Mouse (Mus musculus): Measurements from ENCODE around the gene Pkp1. TPM values are rescaled to one million over a fixed set of nuclear protein-coding genes. Genes with fewer than 3 reads are reported as not detected.

Gene Pkp1
- polyA plus RNA-seq, 1 experiment from 2014 or later: 0.19 TPM

DNA sequence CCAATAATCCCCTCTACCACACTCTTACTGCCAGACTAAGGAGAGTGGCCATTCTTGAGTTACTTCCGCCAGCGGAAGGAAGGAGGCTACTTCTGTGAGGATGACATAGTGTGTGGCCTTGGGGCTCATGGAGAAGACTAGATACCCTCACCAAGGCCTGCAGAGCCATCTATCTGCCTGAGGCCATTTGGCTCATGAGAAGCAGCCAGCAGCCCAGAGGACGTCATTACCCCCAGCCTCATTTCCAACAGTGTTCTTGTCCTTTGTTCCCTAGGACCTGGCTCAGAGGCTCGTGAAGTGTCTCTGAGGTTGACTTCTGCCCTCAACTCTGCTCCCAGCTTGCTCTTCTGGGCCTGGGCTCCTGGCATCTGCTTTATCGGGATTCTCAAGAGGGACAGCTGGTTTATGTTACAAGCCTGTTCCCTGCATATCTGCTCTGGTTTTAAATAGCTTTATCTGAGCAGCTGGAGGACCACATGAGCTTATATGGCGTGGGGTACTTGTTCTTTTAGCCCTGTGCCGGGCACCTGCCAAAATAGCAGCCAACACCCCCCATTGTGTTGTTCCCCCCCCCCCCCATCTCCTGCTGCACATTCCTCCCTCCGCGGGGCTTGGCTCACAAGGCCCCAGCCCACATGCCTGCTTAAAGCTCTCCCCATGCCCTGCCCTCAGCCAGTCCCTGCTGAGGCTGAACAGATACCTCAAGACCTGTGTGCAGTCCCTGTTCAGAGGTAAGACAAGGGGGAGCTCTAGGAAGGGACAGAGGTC is 83.1 kb downstream of the Pkp1 start, which contains the start of gene Tnnt2:
TSS of gene Tnnt2 (plus strand) at position 639 of the 768 bp plus-strand sequence.
- no peaks in the 10 kb centered on the region for H3K36me3 ChIP-seq
- WGBS: 57% methylated on average over 9 of the region's 9 CpGs
- H3K4me3 ChIP-seq: no peak within 1 kb of the TSS
- H3K9ac ChIP-seq: no peak within 1 kb of the TSS
- no peaks in the 10 kb centered on the region for H3K27me3 ChIP-seq
- ATAC-seq (ENCODE audit: low FRiP score, low read depth): no peak
- H3K4me2 ChIP-seq: no peak within 1 kb of the TSS
- H3K27ac ChIP-seq (replicated peaks): no peak within 1 kb of the TSS
- no peaks in the 10 kb centered on the region for H3K9me3 ChIP-seq
- H3K4me1 ChIP-seq (replicated peaks): no peaks in the 10 kb centered on the region

DNA sequence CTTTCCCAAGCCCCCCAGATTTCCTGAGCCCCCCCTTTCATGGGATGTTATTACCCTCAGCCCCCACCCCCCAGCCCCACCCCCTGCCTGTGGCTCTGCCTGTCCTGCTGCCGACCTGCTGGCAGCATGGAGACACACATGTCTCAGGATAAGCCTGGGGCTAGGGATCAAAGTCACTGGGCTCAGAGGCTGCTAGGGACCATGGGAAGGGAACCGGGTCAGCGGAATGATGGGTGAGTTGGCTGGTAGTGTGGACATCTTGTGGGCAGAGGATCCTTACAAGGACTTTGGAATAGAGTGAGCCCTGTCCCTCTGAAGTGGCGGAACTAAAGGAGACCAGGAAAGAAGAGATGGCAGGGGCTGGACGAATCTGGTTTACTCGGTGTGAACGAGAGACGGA is 84.0 kb downstream of the Pkp1 start:
- H3K27me3 ChIP-seq: no peaks in the 10 kb centered on the region
- H3K9me3 ChIP-seq: no peaks in the 10 kb centered on the region
- no peaks in the 10 kb centered on the region for H3K36me3 ChIP-seq
- no peak overlapping the region for H3K4me3 ChIP-seq
- no peak overlapping the region for H3K4me2 ChIP-seq
- no peak overlapping the region for H3K9ac ChIP-seq
- no peak for ATAC-seq (ENCODE audit: low FRiP score, low read depth)
- H3K27ac ChIP-seq (replicated peaks): no peak overlapping the region
- H3K4me1 ChIP-seq (replicated peaks): no peaks in the 10 kb centered on the region
- WGBS: 89% methylated on average over 8 of the region's 8 CpGs

DNA sequence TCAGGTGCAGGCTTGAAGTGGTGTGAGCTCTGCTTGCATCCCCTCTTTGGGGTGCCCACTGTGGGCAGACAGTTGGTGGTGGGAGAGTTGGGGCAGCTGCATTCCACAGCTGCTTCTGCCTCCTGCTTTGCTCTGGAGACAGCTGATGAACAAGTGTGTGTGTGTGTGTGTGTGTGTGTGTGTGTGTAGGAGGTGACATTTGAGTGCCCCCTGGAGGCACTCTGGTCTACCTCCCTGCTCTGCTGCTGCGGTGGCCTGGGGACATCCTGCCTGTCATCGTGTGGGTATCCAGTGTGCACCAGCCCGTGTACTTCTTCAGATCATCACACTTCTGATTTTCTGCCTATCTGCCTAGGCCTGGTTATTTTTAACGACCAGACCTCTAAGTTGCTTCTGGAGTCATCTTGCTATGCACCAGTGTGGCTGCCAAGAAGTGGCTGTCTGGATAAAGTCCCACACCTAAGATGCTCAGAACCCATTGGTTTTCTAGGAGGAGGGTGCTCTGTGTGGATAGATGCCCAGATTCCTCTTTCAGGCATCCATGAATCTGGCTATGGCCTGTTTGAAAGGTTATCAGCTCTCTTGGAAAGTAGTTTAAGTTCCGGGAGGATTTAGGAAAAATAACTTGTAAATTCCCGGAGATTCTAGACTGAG is 84.7 kb downstream of the Pkp1 start:
- Histone ChIP-seq H3K36me3 (no peaks in the 10 kb centered on the region), H3K4me3 (no peak overlapping the region), H3K27ac (replicated peaks) (no peak overlapping the region), H3K9me3 (no peaks in the 10 kb centered on the region), H3K9ac (no peak overlapping the region), H3K4me2 (no peak overlapping the region), H3K27me3 (no peaks in the 10 kb centered on the region), H3K4me1 (replicated peaks) (no peaks in the 10 kb centered on the region)
- 80% methylated on average over 6 of the region's 6 CpGs for WGBS
- ATAC-seq (ENCODE audit: low FRiP score, low read depth): no peak

DNA sequence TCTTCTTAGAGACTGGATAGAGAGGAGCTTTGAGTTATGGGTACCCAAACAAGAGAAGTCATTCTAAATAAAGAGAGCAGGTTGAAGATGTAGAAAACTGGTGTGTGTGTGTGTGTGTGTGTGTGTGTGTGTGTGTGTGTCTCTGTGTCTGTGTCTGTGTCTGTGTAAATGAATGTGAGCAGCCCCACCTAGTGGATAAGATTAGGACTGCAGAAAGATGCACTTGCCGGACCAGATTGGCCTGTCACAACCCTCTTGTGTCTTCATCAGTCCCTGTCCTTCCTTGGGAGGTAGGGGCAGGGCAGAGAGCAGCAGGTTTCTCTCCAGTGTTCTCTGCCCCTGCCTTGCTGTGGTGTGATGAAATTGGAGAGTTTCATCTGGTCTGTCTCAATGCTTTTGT is 90.1 kb downstream of the Pkp1 start:
- no peak overlapping the region for H3K9ac ChIP-seq
- no peak overlapping the region for H3K4me2 ChIP-seq
- H3K27ac ChIP-seq (replicated peaks): no peak overlapping the region
- H3K27me3 ChIP-seq: no peaks in the 10 kb centered on the region
- no peaks in the 10 kb centered on the region for H3K4me1 ChIP-seq (replicated peaks)
- H3K4me3 ChIP-seq: no peak overlapping the region
- 25% methylated on average over 1 of the region's 1 CpGs for WGBS
- ATAC-seq (ENCODE audit: low FRiP score, low read depth): no peak
- no peaks in the 10 kb centered on the region for H3K9me3 ChIP-seq
- no peaks in the 10 kb centered on the region for H3K36me3 ChIP-seq

DNA sequence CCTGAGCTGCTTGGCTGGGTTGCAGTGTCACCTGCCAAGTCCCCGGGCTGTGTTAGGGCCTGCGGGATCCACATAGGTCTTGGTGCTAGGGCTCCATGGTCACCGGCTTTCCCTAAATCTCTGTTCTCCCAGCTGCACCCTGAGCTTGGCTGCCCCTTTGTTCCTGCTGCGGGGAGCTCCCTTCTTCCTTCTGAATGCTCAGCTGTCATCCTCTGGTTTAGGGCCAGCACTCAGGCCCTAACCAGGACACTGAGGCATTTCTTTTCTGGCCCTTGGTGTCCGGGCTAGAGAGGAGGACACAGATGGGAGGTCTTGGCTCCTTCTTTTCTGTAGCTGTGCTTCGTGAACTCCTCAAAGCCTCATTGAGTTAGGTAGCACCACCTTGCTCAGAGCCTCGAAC is 97.2 kb downstream of the Pkp1 start:
- H3K4me3 ChIP-seq: no peak overlapping the region
- H3K9me3 ChIP-seq: no peaks in the 10 kb centered on the region
- no peak overlapping the region for H3K27ac ChIP-seq (replicated peaks)
- peaks cover 39% of the 10 kb centered on the region for H3K27me3 ChIP-seq
- peaks cover 10% of the 10 kb centered on the region for H3K4me1 ChIP-seq (replicated peaks)
- no peak overlapping the region for H3K4me2 ChIP-seq
- ATAC-seq (ENCODE audit: low FRiP score, low read depth): no peak
- H3K9ac ChIP-seq: no peak overlapping the region
- H3K36me3 ChIP-seq: no peaks in the 10 kb centered on the region
- 69% methylated on average over 7 of the region's 7 CpGs for WGBS

Other genes starting within 250 kb of the Pkp1 start
- 17.7 and 19.6 TPM in 2 replicates for gene Csrp1, start 199.1 kb downstream of the Pkp1 start, polyA plus RNA-seq (2015; fragmentation: Nextera tagmentation; extraction: Ambion mirVana)
- gene Phlda3, start 153.1 kb downstream of the Pkp1 start, polyA plus RNA-seq (2015; fragmentation: Nextera tagmentation; extraction: Ambion mirVana): 34.9 and 39.9 TPM in 2 replicates
- 1.3 and 1.8 TPM in 2 replicates for gene Tnni1, start 139.8 kb downstream of the Pkp1 start, polyA plus RNA-seq (2015; fragmentation: Nextera tagmentation; extraction: Ambion mirVana)
- gene Lad1, start 100.6 kb downstream of the Pkp1 start, polyA plus RNA-seq (2015; fragmentation: Nextera tagmentation; extraction: Ambion mirVana): 0.78 and 0.80 TPM in 2 replicates
- gene Tnnt2, start 82.9 kb downstream of the Pkp1 start, polyA plus RNA-seq (2015; fragmentation: Nextera tagmentation; extraction: Ambion mirVana): 0.58 and 0.93 TPM in 2 replicates
- gene Igfn1, start 87.1 kb upstream of the Pkp1 start, polyA plus RNA-seq (2015; fragmentation: Nextera tagmentation; extraction: Ambion mirVana): 0.05 TPM in 1 of 2 replicates, not detected in the other
- 178 and 179 TPM in 2 replicates for gene Tmem9, start 88.9 kb upstream of the Pkp1 start, polyA plus RNA-seq (2015; fragmentation: Nextera tagmentation; extraction: Ambion mirVana)
- 0.39 TPM in 1 of 2 replicates, not detected in the other for gene Ascl5, start 131.6 kb upstream of the Pkp1 start, polyA plus RNA-seq (2015; fragmentation: Nextera tagmentation; extraction: Ambion mirVana)
- 0.32 TPM in 1 of 2 replicates, not detected in the other for gene Cacna1s, start 133.5 kb upstream of the Pkp1 start, polyA plus RNA-seq (2015; fragmentation: Nextera tagmentation; extraction: Ambion mirVana)
- gene Kif21b, start 212.2 kb upstream of the Pkp1 start, polyA plus RNA-seq (2015; fragmentation: Nextera tagmentation; extraction: Ambion mirVana): 48.9 and 50.0 TPM in 2 replicates